Mouse (Mus musculus): Measurements from ENCODE around the gene Vegfd. TPM values are rescaled to one million over a fixed set of nuclear protein-coding genes. Genes with fewer than 3 reads are reported as not detected.

The Vegfd gene
- total RNA-seq (2021) = 1 to 10 TPM; 1.7 to 4.2 TPM

- no peak for DNase-seq (ENCODE audit: extremely low spot score in 1 of 2, low spot score in 1 of 2)
These were observed at the start of gene Vegfd for GRCm38 (mm10) chrX:164373081-164373480. Gene Vegfd, plus strand, starts transcription at chrX:164373378.

- no peak for DNase-seq (ENCODE audit: extremely low spot score in 1 of 2, low spot score in 1 of 2)
These were observed 49.7 kb upstream of the Vegfd start for GRCm38 (mm10) chrX:164323391-164323913.

- DNase-seq (ENCODE audit: extremely low spot score in 1 of 2, low spot score in 1 of 2) = no peak
These were observed 42.8 kb upstream of the Vegfd start for GRCm38 (mm10) chrX:164330351-164330750.

DNA sequence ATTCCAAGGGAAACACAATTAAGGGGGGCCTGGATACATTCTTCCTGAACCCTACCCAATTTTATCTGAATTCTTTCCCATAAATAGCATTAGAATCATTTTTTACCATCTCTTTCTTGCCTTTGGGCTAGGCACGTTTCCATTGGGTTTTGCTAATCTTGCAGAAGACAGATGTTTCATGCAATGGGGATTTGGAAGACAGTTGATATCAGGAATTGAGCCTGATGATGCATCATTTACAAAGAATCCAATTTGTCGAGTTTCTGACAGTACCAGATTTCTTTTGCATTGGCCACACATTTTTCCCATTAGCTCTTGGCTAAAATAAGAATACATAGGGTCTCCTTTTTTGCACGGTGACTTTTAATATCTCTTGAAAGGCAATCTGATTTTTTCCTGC lies 42.4 kb upstream of the Vegfd start:
- no peak for DNase-seq (ENCODE audit: extremely low spot score in 1 of 2, low spot score in 1 of 2)

GRCm38 (mm10) chrX:164338591-164338990 lies 34.6 kb upstream of the Vegfd start:
- DNase-seq (ENCODE audit: extremely low spot score in 1 of 2, low spot score in 1 of 2) = no peak

GRCm38 (mm10) chrX:164345359-164345938 lies 27.7 kb upstream of the Vegfd start:
- no peak for DNase-seq (ENCODE audit: extremely low spot score in 1 of 2, low spot score in 1 of 2)

- DNase-seq (ENCODE audit: extremely low spot score in 1 of 2, low spot score in 1 of 2) = no peak
These were observed 24.2 kb upstream of the Vegfd start for GRCm38 (mm10) chrX:164348937-164349336.

- no peak for DNase-seq (ENCODE audit: extremely low spot score in 1 of 2, low spot score in 1 of 2)
These were observed 7.9 kb upstream of the Vegfd start for GRCm38 (mm10) chrX:164365153-164365865.

GRCm38 (mm10) chrX:164370576-164370975 lies 2.6 kb upstream of the Vegfd start:
- DNase-seq (ENCODE audit: extremely low spot score in 1 of 2, low spot score in 1 of 2) = no peak

DNA sequence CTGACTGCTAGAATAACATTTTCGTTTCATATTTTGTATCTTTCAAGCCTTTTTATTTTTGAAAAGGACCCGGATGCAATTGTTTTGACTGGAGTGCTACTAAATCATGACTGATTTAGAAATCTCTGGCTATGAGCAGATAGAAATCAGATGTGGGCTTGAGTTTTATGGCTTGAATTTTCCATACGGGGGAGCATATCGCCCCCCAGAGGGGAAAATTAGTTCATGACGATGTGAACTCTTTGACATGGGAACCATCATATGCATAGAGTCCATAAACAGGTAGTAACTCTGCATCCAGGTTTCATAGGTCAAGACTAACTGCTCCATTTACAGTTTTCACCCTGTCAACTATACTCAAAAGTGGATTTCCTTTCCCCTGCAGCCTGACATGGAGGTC lies 1.4 kb downstream of the Vegfd start:
- DNase-seq (ENCODE audit: extremely low spot score in 1 of 2, low spot score in 1 of 2) = no peak

- DNase-seq (ENCODE audit: extremely low spot score in 1 of 2, low spot score in 1 of 2) = no peak
These were observed 6.5 kb downstream of the Vegfd start for GRCm38 (mm10) chrX:164379721-164380120.

- DNase-seq (ENCODE audit: extremely low spot score in 1 of 2, low spot score in 1 of 2) = peak; percentile 26 to 55
These were observed 8.6 kb downstream of the Vegfd start for GRCm38 (mm10) chrX:164381618-164382408.

GRCm38 (mm10) chrX:164394091-164394490 lies 20.9 kb downstream of the Vegfd start:
- no peak for DNase-seq (ENCODE audit: extremely low spot score in 1 of 2, low spot score in 1 of 2)

- no peak for DNase-seq (ENCODE audit: extremely low spot score in 1 of 2, low spot score in 1 of 2)
These were observed 25.3 kb downstream of the Vegfd start for GRCm38 (mm10) chrX:164398456-164398855.

GRCm38 (mm10) chrX:164405080-164405649 lies 32.0 kb downstream of the Vegfd start:
- no peak for DNase-seq (ENCODE audit: extremely low spot score in 1 of 2, low spot score in 1 of 2)

DNA sequence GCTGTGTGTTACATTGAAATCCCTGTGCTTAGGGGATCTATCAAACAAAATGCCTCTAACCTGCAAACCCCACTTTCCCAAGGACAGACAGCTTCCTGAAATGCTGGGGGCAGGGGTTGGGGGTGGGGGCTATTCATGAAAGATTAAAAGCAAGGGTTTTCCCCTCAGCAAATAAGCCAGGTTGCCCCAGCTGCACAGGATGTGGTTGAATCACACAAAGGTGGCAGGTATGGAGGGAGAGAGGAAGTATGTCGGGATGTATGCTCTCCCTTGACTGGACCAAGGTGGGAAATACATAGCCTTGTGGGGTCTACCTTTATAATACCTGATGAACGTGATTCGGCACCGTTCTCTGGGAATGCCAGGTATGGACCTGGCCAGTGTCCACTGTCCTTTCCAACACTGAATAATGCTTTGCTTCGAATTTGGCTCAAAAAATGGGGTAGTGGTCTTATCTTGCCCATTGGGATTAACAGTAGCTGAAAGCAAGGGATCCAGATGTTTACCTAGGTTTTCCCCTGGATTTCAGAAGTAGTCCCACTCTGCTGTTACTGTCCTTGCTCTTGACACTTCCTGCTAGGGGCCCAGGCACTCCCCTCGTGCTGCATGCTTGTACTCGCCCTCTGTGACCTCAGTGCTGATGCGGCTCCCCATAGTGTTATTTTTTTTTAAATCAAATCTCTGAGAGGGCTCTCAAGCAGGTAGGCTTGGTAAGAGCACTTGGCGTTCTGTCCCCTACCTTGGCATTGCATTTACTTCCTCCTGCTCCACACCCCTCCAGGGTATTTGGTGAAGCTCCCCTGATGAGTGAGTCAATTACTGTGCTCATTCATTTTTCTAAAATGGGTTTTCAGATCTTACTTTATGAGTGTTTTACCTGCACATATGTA lies 33.2 kb downstream of the Vegfd start:
- DNase-seq (ENCODE audit: extremely low spot score in 1 of 2, low spot score in 1 of 2) = no peak

- no peak for DNase-seq (ENCODE audit: extremely low spot score in 1 of 2, low spot score in 1 of 2)
These were observed 35.2 kb downstream of the Vegfd start for GRCm38 (mm10) chrX:164408301-164408927.

- DNase-seq (ENCODE audit: extremely low spot score in 1 of 2, low spot score in 1 of 2) = no peak
These were observed 37.4 kb downstream of the Vegfd start for GRCm38 (mm10) chrX:164410562-164410961.

GRCm38 (mm10) chrX:164416803-164417202 lies 43.6 kb downstream of the Vegfd start:
- DNase-seq (ENCODE audit: extremely low spot score in 1 of 2, low spot score in 1 of 2) = no peak

Measured in layer of hippocampus, postnatal 25 days (tissue).